Mouse (Mus musculus) thymus, adult 2 months (tissue): Measurements from ENCODE around the gene Cbl. TPM values are rescaled to one million over a fixed set of nuclear protein-coding genes. Genes with fewer than 3 reads are reported as not detected.

Experiments used
- DNase-seq: peaks from one replicate; pipeline ENCODE4 v3.0.0; 2021
- H3K27ac ChIP-seq: fragments of 200-500 bp; 2 replicates; pipeline ENCODE4 v1.5.1; 2012; ENCODE audit warnings: low read length, control low read depth; ENCODE audit not compliant: control insufficient read depth, insufficient read depth
- H3K27me3 ChIP-seq: fragments of 200-500 bp; 2 replicates; pipeline ENCODE4 v1.6.1; 2012; ENCODE audit warnings: mild to moderate bottlenecking, low read length, moderate library complexity, mixed read lengths; ENCODE audit not compliant: control insufficient read depth, insufficient read depth
- H3K36me3 ChIP-seq: fragments of 200-500 bp; 2 replicates; pipeline ENCODE4 v1.6.1; 2012; ENCODE audit warnings: mild to moderate bottlenecking, low read length, moderate library complexity; ENCODE audit not compliant: control insufficient read depth, insufficient read depth
- H3K4me1 ChIP-seq: fragments of 200-500 bp; replicated peaks from 2 replicates; pipeline ENCODE4 v1.6.1; 2012; ENCODE audit warnings: low read length; ENCODE audit not compliant: control insufficient read depth, insufficient read depth
- H3K4me3 ChIP-seq: fragments of 200-500 bp; 2 replicates; pipeline ENCODE4 v1.5.1; 2012; ENCODE audit warnings: mild to moderate bottlenecking, low read length, control low read depth, moderate library complexity; ENCODE audit not compliant: control insufficient read depth, insufficient read depth
- CTCF ChIP-seq: fragments of 200-500 bp; IDR thresholded peaks from 2 replicates; pipeline ENCODE4 v1.5.1; 2012; ENCODE audit warnings: mild to moderate bottlenecking, control low read depth, low read length, moderate library complexity, borderline replicate concordance; ENCODE audit not compliant: control insufficient read depth, poor library complexity, insufficient read depth; ENCODE audit errors: extremely low read depth
- POLR2A ChIP-seq: fragments of 200-500 bp; IDR thresholded peaks from 2 replicates; pipeline ENCODE4 v1.6.1; 2012; ENCODE audit warnings: mild to moderate bottlenecking, low read length, control low read depth, moderate library complexity; ENCODE audit not compliant: control insufficient read depth, poor library complexity, insufficient read depth; ENCODE audit errors: extremely low read depth
- WGBS: fragments of 180-500 bp; shearing (Covaris S2); methylation state at CpG from one replicate; pipeline ENCODE4 v1.1.7; 2018; 5-methylcytosine and 5-hydroxymethylcytosine counted together
- polyA plus RNA-seq: library from polyadenylated mRNA; depleted of rRNA; stranded (reverse); fragments of >200 nt; gene quantifications from 2 replicates; pipeline ENCODE4 v1.2.3, GENCODE M21; 2012

Gene Cbl
- polyA plus RNA-seq, 1 experiment: 132 TPM

DNA sequence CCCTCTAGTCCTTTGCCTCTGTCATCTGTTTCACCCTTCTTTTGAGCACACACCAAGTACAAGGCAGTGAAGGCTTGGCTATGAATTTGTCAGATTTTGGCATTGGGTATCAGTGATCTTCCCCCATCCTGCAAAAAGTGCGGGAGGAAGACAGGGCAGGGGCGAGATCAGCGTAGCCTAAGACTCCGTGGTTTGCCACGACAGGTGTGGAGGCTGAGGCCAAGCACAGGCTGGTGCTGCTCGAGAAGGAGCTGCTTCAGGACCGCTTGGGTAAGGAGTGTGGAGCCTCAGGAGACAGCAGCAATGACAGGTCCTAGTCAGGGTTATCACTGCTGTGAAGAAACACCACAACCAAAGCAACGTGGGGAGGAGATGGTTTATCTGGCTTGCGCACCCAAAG is 7.6 kb upstream of the Cbl start:
- Histone ChIP-seq H3K27ac (peak overlapping the region; percentile 83), H3K36me3 (no peaks in the 10 kb centered on the region), H3K4me3 (peak overlapping the region; percentile 20), H3K27me3 (no peaks in the 10 kb centered on the region), H3K4me1 (peaks cover 55% of the 10 kb centered on the region)
- TF ChIP-seq CTCF (no peak), POLR2A (no peak)
- 16% methylated on average over 9 of the region's 9 CpGs for WGBS
- DNase-seq: peak; percentile 43

DNA sequence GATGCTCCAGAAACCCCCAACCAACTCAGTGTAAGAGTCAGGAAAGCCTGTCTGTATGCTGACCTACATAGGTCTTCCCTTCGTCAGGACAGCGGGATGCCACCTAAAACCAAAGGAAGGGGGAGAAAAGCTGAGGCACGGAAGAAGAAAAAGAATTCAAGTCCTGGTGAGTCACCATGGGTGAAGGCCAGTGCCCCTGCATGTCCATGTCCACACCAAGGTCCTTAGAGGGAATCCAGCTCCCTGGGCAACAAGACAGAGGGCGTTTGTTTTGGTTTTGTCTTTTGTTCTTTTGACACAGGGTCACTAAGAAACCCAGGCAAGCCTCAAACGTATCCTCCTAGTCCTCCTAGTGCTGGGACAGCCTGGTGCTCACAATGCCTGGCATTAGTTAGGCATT is 7.1 kb upstream of the Cbl start:
- no peaks in the 10 kb centered on the region for H3K27me3 ChIP-seq
- peaks cover 58% of the 10 kb centered on the region for H3K4me1 ChIP-seq
- peak overlapping the region; percentile 83 for H3K27ac ChIP-seq
- H3K4me3 ChIP-seq: peak overlapping the region; percentile 20
- no peak for DNase-seq
- TF ChIP-seq POLR2A (no peak), CTCF (no peak)
- H3K36me3 ChIP-seq: no peaks in the 10 kb centered on the region
- WGBS: 64% methylated on average over 5 of the region's 5 CpGs

DNA sequence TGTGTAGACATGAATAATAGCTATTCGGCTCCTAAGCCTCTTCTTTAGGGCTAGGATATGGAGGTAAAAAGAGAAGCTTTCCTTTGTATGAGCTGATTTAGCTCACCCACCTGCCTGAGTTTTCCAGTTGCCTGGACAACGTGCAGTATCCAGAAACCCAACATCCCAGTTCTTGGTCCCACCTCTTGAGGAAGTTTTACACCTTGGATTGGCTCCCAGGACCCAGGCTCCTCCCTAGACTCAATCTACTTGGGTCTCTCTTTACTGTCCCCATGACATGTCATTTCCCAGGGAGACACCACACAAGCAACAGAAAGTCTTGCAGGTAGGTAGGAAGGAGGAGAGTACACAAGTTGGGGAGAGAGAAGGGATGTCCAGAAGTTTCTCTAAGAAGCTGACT is 6.5 kb upstream of the Cbl start, which contains the start of gene Ccdc153:
TSS of gene Ccdc153 (plus strand) at position 278 of the 400 bp plus-strand sequence.
- no peaks in the 10 kb centered on the region for H3K36me3 ChIP-seq
- peak within 1 kb of the TSS; percentile 83 for H3K27ac ChIP-seq
- no peak for DNase-seq
- peak within 1 kb of the TSS; percentile 20 for H3K4me3 ChIP-seq
- H3K4me1 ChIP-seq: peaks cover 58% of the 10 kb centered on the region
- H3K27me3 ChIP-seq: no peaks in the 10 kb centered on the region
- 66% methylated on average over 2 of the region's 2 CpGs for WGBS
- TF ChIP-seq POLR2A (no peak), CTCF (no peak)

DNA sequence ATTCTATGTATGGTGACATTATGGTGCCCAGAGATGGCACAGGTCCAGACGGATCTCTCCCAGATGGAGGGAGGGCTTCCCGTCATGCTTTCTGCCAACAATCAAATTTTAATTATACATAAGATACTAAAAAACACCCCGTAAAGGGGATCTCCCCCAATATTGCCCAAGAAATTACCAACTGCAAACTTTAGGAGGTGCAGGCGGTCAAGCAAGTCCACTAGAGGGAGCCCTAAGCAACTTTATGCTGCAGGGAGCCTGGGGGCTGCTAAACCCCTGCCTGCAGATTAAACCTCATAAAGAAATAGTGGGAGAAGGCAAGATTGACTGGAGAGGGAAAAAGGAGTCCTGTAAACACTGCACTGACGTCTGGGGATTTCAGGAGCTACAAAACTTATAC is 5.6 kb upstream of the Cbl start:
- Histone ChIP-seq H3K4me1 (peaks cover 65% of the 10 kb centered on the region), H3K4me3 (no peak overlapping the region), H3K27ac (peak overlapping the region; percentile 99), H3K27me3 (no peaks in the 10 kb centered on the region), H3K36me3 (no peaks in the 10 kb centered on the region)
- peak; percentile 82 for DNase-seq
- TF ChIP-seq POLR2A (no peak), CTCF (peak; percentile 46; the same call in 1 of the 2 replicates)
- 14% methylated on average over 5 of the region's 5 CpGs for WGBS

DNA sequence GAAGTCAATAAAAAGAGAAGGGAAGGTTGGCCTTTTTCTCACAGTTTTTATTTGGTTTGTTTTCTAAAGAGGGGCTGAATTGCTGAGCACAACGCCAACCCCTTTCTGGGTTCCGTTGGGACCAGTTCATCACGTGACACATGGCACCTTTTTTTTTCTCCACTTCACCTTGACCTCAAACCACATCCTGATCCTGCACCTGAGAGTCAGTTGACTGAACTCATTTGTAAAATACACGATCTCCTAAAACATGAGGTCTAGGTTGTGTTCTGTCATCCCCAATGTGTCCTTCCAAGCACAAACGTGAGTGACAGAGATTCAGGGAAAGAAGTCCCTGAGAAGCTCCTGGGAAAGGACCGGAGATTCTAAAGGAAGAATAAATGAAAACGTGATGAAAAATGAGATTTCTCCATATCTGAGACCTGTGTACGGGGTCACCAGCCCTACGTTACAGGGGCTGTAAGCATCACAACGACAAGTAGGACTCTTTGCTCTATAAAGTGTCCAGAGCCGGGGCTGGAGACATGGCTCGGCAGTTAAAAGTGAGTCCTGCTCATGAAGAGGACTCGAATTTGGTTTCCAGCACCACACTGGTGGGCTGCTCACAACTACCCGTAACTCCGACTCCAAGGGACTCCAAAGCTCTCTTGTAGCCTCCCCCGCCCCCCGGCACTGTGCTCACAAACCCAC is 4.8 kb upstream of the Cbl start:
- WGBS: 32% methylated on average over 17 of the region's 17 CpGs
- no peak overlapping the region for H3K4me3 ChIP-seq
- no peaks in the 10 kb centered on the region for H3K27me3 ChIP-seq
- H3K36me3 ChIP-seq: no peaks in the 10 kb centered on the region
- H3K27ac ChIP-seq: peak overlapping the region; percentile 99
- peaks cover 64% of the 10 kb centered on the region for H3K4me1 ChIP-seq
- peak; percentile 84 for DNase-seq
- TF ChIP-seq POLR2A (no peak), CTCF (no peak)

DNA sequence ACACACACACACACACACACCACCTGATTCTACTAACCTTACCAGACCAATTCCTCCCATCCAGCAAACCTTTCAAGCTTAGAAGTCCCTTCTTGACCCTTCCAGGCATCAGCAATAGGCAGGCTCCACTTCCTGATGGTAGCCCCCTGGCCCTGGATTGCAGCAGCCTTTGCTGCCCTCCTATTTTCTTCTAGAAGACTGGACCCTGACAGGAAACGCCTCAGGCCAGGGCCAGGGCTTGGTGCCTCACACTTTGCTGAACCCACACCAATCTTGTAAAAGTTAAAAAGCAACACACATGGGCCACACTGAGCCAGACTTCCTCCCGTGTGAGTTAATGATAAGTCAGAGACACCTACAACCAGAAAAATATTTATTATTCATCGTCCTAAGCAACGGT is 3.3 kb upstream of the Cbl start:
- Histone ChIP-seq H3K4me3 (no peak overlapping the region), H3K27ac (peak overlapping the region; percentile 99), H3K4me1 (peaks cover 54% of the 10 kb centered on the region), H3K36me3 (no peaks in the 10 kb centered on the region), H3K27me3 (no peaks in the 10 kb centered on the region)
- 53% methylated on average over 4 of the region's 4 CpGs for WGBS
- TF ChIP-seq CTCF (no peak), POLR2A (no peak)
- peak; percentile 39 for DNase-seq
